Mouse (Mus musculus): ENCODE measurements around the gene Sdr42e1. TPM values are rescaled to one million over a fixed set of nuclear protein-coding genes. Genes with fewer than 3 reads are reported as not detected.

Sdr42e1 gene
- total RNA-seq, 2 experiments from 2014 or later: 0.60 to 0.93 TPM

- DNase-seq (ENCODE audit: low spot score in 2 of 2): no peak
These were observed 6.0 kb downstream of the Sdr42e1 start for GRCm38 (mm10) chr8:117667349-117668124.

DNA sequence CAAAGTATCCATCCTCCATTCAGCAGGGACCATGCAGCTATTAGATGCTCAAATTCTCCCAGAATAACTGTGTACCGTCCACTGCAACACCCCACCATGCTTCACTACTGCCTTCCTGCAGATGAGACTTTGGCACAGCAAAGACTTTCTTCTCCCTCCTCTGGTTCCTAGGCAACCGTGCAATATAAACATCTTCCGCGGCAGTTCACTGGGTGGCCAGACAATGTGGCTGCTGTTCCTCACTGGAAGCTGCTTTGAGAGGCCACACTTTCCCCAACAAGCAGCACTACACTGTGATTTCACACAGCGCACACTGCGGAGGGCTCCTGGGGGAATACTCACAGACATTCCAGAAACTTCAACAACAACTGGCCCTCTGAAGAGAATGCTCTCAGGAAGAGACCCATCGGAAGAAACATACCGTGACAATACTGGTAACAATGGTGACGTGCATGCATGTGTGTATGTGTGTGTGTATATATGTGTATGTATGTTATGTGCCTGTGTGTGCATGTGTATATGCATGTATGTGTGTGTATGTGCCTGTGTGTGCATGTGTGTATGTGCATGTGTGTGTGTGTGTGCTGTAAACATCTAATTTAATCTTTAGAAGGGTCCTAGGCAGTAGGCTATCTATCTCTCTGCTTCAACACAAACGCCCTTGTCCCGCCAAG, 13.0 kb downstream of the Sdr42e1 start:
- DNase-seq (ENCODE audit: low spot score in 2 of 2): peak in 1 of 2 experiments; percentile 20

DNA sequence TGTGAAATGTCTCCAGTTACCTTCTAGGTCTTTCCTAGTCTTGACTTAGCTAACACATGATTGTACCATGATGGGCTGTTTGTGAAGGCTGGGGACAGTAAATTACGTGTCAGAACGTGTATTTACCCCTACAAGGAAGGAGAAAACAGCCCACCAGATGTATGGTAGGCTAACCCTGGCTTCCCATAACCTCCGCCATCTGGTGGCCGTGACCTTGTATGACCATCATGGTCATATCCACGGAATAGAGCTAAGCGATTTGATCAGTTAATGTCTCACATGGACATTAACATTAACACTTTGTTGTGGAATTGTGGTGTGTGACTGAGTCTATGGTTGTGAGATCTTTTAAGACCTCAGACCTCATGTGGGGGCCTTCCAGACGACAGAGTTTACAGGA, 14.5 kb downstream of the Sdr42e1 start:
- DNase-seq (ENCODE audit: low spot score in 2 of 2): no peak

- no peak for DNase-seq (ENCODE audit: low spot score in 2 of 2)
These were observed 21.2 kb downstream of the Sdr42e1 start for GRCm38 (mm10) chr8:117652318-117652717.

DNA sequence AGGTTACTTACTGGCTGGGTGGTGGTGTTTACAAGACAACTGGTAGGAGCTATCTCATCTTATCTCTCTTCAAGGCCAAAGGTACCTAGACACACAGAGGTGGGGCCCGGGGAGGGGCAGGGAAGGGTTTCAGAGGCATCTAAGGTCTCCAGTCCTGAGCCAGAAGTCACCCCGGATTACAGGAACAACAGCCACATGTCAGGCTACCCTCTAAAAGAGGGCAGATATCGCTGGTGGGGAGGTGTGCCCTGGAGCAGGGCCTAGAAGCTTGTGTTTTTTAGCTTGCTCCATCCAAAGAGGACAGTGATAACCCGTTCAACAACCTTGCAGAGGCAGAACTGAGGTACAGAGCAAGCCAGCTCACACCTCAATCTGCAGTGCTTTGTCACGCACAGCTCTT, 27.0 kb downstream of the Sdr42e1 start:
- no peak for DNase-seq (ENCODE audit: low spot score in 2 of 2)

DNA sequence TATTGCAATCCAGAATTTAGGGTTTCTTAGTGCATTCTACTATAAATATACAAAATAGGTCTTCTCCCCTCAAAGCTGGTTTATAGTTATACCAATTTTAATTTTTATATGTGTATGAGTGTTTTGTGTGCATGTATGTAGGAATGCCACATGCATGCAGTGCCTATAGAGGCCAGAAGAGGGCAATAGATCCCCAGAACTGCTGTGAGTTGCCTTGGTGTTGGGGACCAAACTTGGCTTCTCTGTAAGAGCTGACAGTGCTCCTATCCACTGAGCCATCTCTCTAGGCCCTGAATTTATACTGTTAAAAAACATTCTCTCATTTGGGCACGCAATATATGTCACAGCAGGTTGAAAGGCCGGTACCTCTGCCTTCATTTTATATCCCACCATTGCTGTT, 27.5 kb downstream of the Sdr42e1 start:
- DNase-seq (ENCODE audit: low spot score in 2 of 2): peak in 1 of 2 experiments; percentile 29

GRCm38 (mm10) chr8:117645486-117645885, 28.0 kb downstream of the Sdr42e1 start:
- no peak for DNase-seq (ENCODE audit: low spot score in 2 of 2)

DNA sequence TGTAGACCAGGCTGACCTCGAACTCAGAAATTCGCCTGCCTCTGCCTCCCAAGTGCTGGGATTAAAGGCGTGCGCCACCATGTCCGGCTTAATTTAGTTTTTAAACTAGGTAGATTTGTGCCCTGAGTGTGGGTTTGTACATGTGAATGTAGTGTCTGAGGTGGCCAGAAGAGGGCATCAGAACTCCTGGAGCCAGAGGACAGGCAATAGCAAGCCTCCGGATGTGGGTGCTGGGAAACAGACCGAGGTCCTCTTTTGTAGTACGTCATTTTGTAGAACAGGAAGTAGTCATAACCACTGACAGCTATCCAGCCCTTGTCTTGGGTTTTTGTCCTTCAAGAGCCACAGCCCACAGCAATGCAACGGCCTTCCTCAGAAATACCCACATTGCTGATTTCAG, 33.9 kb downstream of the Sdr42e1 start:
- no peak for DNase-seq (ENCODE audit: low spot score in 2 of 2)

DNA sequence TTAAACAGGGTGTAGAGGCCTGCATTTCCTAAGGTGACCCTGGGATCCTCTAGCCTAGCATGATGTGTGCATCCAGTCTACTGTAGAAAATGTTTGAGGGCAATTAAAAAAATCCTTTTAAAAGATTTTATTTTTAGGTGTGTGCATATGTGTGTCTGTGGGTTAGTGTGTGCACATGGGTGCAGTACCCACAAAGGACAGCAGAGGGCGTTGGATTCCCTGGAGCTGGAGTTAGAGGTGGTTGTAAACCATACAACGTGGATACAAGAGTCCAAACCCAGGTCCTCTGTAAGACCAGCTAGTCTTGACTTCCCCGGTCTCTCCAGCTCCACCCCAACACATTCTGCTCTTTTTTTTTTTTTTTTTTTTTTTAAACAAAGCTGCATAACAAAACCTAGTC, 36.0 kb downstream of the Sdr42e1 start:
- no peak for DNase-seq (ENCODE audit: low spot score in 2 of 2)

GRCm38 (mm10) chr8:117634406-117634805, 39.1 kb downstream of the Sdr42e1 start:
- no peak for DNase-seq (ENCODE audit: low spot score in 2 of 2)

DNA sequence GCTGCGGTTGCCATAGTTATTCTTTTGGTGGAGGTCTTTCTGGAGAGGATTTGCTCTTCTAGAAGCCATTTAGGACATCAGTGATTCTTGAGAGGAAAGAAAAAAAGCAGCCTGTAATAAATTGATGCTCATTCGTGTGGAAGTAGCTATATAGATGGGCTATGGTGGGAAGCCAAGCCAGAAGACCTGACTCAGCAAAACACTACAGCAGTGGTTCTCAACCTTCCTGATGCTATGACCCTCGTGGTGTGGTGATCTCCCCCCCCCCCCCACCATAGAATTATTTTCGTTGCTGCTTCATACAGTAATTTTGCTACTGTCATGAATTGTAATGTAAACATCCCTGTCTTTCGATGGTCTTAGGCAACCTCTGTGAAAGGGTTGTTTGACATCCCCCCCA, 41.0 kb downstream of the Sdr42e1 start:
- no peak for DNase-seq (ENCODE audit: low spot score in 2 of 2)

GRCm38 (mm10) chr8:117627096-117627495, 46.4 kb downstream of the Sdr42e1 start:
- no peak for DNase-seq (ENCODE audit: low spot score in 2 of 2)

- DNase-seq (ENCODE audit: low spot score in 2 of 2): peak in 1 of 2 experiments; percentile 27
These were observed 47.2 kb downstream of the Sdr42e1 start for GRCm38 (mm10) chr8:117626040-117626838.

DNA sequence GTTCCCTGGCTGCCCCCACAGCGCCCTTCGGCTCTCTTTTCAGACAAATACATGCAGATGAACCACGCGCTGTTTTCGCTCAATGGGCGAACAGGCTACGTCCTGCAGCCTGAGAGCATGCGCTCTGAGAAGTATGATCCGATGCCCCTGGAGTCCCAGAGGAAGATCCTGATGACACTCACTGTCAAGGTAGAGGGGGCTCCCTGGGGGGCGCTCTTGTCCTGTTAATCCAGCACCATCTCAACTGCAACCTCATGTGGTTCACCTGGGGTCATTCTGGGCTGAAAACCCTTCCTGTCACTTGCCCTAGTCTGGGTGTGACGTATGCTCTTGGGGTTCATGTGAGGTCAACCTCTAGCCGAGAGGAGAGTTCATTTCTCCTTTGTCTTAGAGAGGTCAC, 60.6 kb downstream of the Sdr42e1 start:
- no peak for DNase-seq (ENCODE audit: low spot score in 2 of 2)

Other genes with a start within 250 kb of the Sdr42e1 start
- gene Plcg2, start 175.4 kb downstream of the Sdr42e1 start, total RNA-seq (2021): 1 to 10 TPM; 2.1 to 2.4 TPM
- gene Hsd17b2, start 28.2 kb upstream of the Sdr42e1 start, total RNA-seq (2021): 1 to 10 TPM in 1 of 2 experiments, not detected in 1; 1.5 TPM
- gene Mphosph6, start 128.3 kb upstream of the Sdr42e1 start, total RNA-seq (2021): 10 to 100 TPM; 19.8 to 24.7 TPM

Data from gastrocnemius, postnatal 4 days (tissue).